Mouse (Mus musculus) layer of hippocampus, postnatal 14 days (tissue): ENCODE measurements at regions not wholly inside any gene's neighbourhood (a gene's known extent, or its start where the extent isn't known, plus 50 kb on each side); places are given as distances from the start of the nearest gene placed in this dataset.
A peak's percentile ranks its signal among the peaks of the same experiment; 100 is the strongest.

Source experiments
- DNase-seq, 2 experiments: peaks; one replicate each; pipeline ENCODE4 v3.0.0; 2021 to 2022; ENCODE audit warnings: low spot score in 2 of 2, mixed read lengths in 1 of 2
- microRNA-seq, 2 experiments: library from miRNA; unstranded; fragments of <30 nt; microRNA quantifications; one replicate each; pipeline ENCODE4 v1.2.0; 2021

DNA sequence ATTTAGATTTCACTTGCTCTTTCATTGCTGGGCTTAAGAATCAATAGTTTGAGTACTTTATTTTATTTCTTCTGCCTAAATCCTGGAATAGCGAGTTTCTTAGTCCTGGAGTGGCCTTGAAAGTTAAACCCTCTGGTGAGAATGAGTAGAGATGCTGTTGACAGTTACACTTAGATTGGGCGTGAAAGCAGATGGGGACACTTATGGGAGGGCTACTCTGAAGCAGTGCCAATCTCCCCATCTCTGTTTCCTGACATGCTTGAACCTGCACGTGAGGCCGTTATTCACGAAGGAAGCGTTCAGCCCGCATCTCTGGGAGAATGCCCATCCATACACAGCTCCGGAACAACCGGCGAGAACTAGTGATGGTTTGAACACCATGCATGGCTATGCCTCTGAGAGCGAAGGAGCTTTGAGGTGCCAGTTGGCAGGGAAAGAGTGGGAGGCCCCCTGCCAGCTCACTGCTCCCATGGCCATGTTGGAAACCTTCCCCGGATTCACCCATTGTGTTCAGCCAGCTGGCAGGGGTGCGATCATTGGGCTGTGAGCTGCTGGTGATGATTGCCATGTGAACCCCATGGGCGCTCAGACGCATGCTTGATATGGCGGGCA is 792.2 kb upstream of the Got2 start:
- DNase-seq, result peak; percentile 61 to 83

DNA sequence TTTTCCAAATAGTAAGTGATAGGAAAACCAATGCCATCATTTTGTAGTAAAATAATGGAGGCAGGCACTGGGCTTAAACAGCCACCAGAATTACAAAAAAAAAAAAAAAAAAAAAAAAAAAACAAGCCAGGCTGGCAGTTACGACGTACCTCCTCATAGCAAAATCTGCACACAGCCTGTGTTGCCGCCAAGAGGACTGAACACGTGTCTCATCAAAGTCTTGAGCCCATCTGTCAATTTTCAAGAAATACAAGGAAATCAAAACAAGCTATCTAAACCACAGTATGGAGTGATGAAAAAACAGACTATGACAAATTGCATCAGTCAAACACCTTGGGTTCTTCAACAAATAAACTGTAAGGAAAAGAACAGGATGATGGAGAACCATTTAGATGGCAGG is 791.2 kb upstream of the Got2 start:
- DNase-seq, result peak in 1 of 2 experiments; percentile 38

- DNase-seq, result no peak
Observed at GRCm38 (mm10) chr8:96674703-96675102, 786.4 kb upstream of the Got2 start.

DNA sequence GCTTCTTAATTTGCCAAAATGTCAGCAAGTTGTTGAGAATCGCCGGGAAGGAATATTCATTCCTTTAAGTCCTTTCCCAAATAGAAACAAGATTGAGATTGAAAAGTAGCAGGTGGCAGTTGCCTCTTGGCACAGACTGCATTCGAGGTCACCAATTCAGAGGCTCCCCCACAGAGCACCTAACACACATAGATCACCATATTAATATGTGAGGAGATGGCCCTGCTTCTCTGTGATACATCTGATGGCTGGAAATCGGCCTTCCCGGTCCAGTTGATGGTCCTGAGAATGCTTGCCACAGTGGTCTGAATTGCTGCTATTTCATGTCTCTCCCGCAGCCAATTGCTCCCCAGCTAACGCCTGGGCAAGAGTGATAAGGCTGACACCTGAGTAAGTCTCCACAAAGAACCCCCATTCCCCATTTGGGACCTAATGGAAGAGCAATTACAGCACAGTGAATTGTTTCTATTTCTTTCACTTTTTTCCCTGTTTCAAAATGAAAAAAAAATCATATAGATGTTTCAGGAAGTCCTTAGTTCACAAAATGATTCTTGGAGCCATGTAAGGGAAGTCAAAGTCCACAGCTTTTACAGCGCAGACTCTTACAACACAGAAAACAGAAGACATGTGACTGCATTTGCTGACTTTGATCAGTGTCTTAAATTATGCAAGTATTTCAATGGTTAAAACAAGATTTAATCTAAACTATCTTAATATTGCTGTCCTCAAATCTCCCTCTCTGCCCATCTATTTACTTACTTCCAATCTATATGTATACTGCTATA is 768.3 kb upstream of the Got2 start:
- DNase-seq, result no peak

DNA sequence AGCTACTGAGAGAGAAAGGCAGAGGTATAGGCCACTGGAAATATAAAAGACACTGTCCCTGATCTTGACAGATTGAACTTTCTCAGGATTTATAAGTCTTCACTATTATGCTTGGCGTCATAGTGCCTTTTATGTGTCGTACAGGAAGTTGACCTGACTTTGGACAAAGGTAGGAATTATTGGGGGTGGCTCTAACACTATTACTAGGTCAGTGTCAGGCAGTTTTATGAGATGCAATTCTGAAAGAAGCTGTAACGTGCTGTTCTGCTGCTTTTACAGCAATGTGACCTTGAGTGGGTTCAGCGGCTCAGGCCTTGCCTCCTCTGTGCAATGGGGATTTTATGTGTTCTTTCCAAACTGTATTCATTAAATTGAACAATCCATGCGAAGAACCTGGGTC is 759.4 kb upstream of the Got2 start:
- no peak for DNase-seq

Small RNA genes lying in the stretch of these regions (microRNA-seq; reads per million reads assigned to microRNA genes)
- gene Gm24132, result 0 reads per million in 2 experiments
